ENCODE assay signal across 16 mouse cellular contexts in the genomic region with DNA sequence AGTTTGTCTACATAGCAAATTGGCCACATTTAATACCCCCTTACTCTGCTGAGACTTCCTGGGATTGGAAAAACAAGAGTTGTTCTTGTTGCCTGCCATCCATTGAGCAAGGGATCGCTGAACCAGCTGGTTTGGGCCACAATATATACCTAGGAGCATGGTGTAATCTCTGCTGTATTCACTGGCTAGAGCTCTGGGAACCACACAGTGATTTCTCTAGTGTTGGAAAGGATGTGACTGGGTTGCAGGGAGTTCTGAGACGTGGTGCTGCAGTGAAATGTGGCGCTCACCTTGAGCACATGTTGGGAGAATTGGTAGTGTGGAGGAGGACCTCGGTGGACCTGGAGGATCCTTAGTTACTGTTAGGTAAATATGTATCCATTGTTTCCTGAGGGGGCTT. TPM values are rescaled to one million over a fixed set of nuclear protein-coding genes. Genes with fewer than 3 reads are reported as not detected.
DNase-seq lines count a peak whose midpoint lies in the region; ATAC-seq and TF ChIP-seq lines count a peak whose summit lies in the region.
"Had no signal": no experiment of that assay in that cellular context is flagged by ENCODE, and none has a peak within 500 bp of the region (broad histone marks: within the 10 kb centered on the region; RNA-seq: fewer than 3 reads in every experiment).

No protein-coding gene starts in this region.

- no peak overlapping the region; the same call in 1 of the 2 replicates for H3K4me2 ChIP-seq in midbrain, embryonic 12.5 days (replicated peaks)
- no peak overlapping the region for H3K4me2 ChIP-seq in midbrain, embryonic 16.5 days (ENCODE audit: low read length)
- H3K4me2 ChIP-seq in hindbrain, postnatal 0 days (ENCODE audit: low read depth, low read length), result no peak overlapping the region
- H3K4me2 ChIP-seq: limb, embryonic 15.5 days had no signal

- H3K9ac ChIP-seq in midbrain, embryonic 12.5 days (replicated peaks), result 0 out of 2 replicates have a peak overlapping the region, but pooled peaks have one; percentile 34
- no peak overlapping the region for H3K9ac ChIP-seq in midbrain, embryonic 16.5 days (ENCODE audit: low read depth, low read length)
- H3K9ac ChIP-seq in hindbrain, postnatal 0 days (replicated peaks; ENCODE audit: low read length), result no peak overlapping the region
- H3K9ac ChIP-seq: limb, embryonic 15.5 days had no signal

- TF ChIP-seq POLR2A in kidney, adult 2 months (IDR thresholded peaks at IDR 0.05; ENCODE audit: low read depth, low read length), result no peak

- H3K36me3 ChIP-seq in heart, embryonic 10.5 days, result peaks cover 5% of the 10 kb centered on the region
- H3K36me3 ChIP-seq in kidney, adult 2 months (ENCODE audit: control insufficient read depth, insufficient read depth, low read length), result no peaks in the 10 kb centered on the region; the same call in 1 of the 2 replicates
- no peaks in the 10 kb centered on the region for H3K36me3 ChIP-seq in midbrain, embryonic 12.5 days
- no peaks in the 10 kb centered on the region for H3K36me3 ChIP-seq in midbrain, embryonic 16.5 days (ENCODE audit: control insufficient read depth, insufficient read depth, low read length)
- H3K36me3 ChIP-seq in hindbrain, postnatal 0 days (ENCODE audit: insufficient read depth, low read length), result no peaks in the 10 kb centered on the region
- H3K36me3 ChIP-seq: limb, embryonic 15.5 days had no signal

- ATAC-seq in midbrain, embryonic 12.5 days (ENCODE audit: low FRiP score, low read depth), result no peak
- ATAC-seq in midbrain, embryonic 16.5 days, result no peak
- no peak for ATAC-seq in hindbrain, postnatal 0 days
- ATAC-seq: inflammation-experienced regulatory T-cells, adult 6 months; Patski had no signal

- intact Hi-C loops in heart, postnatal 25 days (cut with DNase I), result loop anchor here (10.0 kb wide), 1 partner anchor 806 kb away; a partner anchor contains a TSS

- no peaks in the 10 kb centered on the region for H3K9me3 ChIP-seq in heart, embryonic 10.5 days
- no peaks in the 10 kb centered on the region for H3K9me3 ChIP-seq in midbrain, embryonic 12.5 days
- H3K9me3 ChIP-seq in midbrain, embryonic 16.5 days (replicated peaks; ENCODE audit: control insufficient read depth, low read length, poor library complexity, severe bottlenecking), result no peaks in the 10 kb centered on the region
- H3K9me3 ChIP-seq in hindbrain, postnatal 0 days (ENCODE audit: low read length), result no peaks in the 10 kb centered on the region
- H3K9me3 ChIP-seq: limb, embryonic 15.5 days had no signal

- no peaks in the 10 kb centered on the region for H3K27me3 ChIP-seq in heart, embryonic 10.5 days (ENCODE audit: insufficient read depth, poor library complexity, severe bottlenecking)
- H3K27me3 ChIP-seq in kidney, adult 2 months (replicated peaks; ENCODE audit: control insufficient read depth, insufficient read depth, low read length), result no peaks in the 10 kb centered on the region
- H3K27me3 ChIP-seq in midbrain, embryonic 12.5 days, result no peaks in the 10 kb centered on the region
- no peaks in the 10 kb centered on the region for H3K27me3 ChIP-seq in midbrain, embryonic 16.5 days (ENCODE audit: control insufficient read depth, insufficient read depth, low read depth, low read length)
- no peaks in the 10 kb centered on the region for H3K27me3 ChIP-seq in hindbrain, postnatal 0 days (ENCODE audit: insufficient read depth, low read length)
- H3K27me3 ChIP-seq: limb, embryonic 15.5 days; Patski had no signal

- TF ChIP-seq CTCF in kidney, adult 2 months (conservative IDR thresholded peaks at IDR 0.05; ENCODE audit: insufficient read depth, insufficient read length, low read depth, low read length), result no peak
- TF ChIP-seq CTCF in hindbrain, postnatal 0 days (IDR thresholded peaks at IDR 0.05; ENCODE audit: low read depth), result 0 out of 2 replicates have a peak, but pooled peaks have one; percentile 20

- WGBS in heart, embryonic 10.5 days, result 27% methylated on average over 4 of the region's 4 CpGs
- WGBS in kidney, adult 2 months, result 36% methylated on average over 4 of the region's 4 CpGs
- 16% methylated on average over 4 of the region's 4 CpGs for WGBS in midbrain, embryonic 12.5 days
- WGBS in midbrain, embryonic 16.5 days, result 34% methylated on average over 4 of the region's 4 CpGs
- WGBS in hindbrain, postnatal 0 days, result 33% methylated on average over 4 of the region's 4 CpGs

- peaks cover 36% of the 10 kb centered on the region for H3K4me1 ChIP-seq in heart, embryonic 10.5 days
- peaks cover 49% of the 10 kb centered on the region for H3K4me1 ChIP-seq in kidney, adult 2 months (ENCODE audit: control insufficient read depth, insufficient read depth, low read length)
- H3K4me1 ChIP-seq in midbrain, embryonic 12.5 days, result peaks cover 44% of the 10 kb centered on the region
- peaks cover 31% of the 10 kb centered on the region for H3K4me1 ChIP-seq in midbrain, embryonic 16.5 days (ENCODE audit: control insufficient read depth, insufficient read depth, low read length)
- H3K4me1 ChIP-seq in hindbrain, postnatal 0 days (ENCODE audit: insufficient read depth, low read length), result peaks cover 10% of the 10 kb centered on the region

- H3K27ac ChIP-seq in heart, embryonic 10.5 days, result peak overlapping the region; percentile 19; the same call in 1 of the 2 replicates
- H3K27ac ChIP-seq in kidney, adult 2 months (ENCODE audit: insufficient read depth, low read depth, low read length), result peak overlapping the region; percentile 61
- peak overlapping the region; percentile 78; the same call in 1 of the 2 replicates for H3K27ac ChIP-seq in midbrain, embryonic 12.5 days (replicated peaks)
- H3K27ac ChIP-seq in midbrain, embryonic 16.5 days (ENCODE audit: low read length), result no peak overlapping the region
- no peak overlapping the region for H3K27ac ChIP-seq in hindbrain, postnatal 0 days
- H3K27ac ChIP-seq: limb, embryonic 15.5 days had no signal

- no peak for DNase-seq in heart, embryonic 10.5 days (ENCODE audit: low spot score)
- DNase-seq in heart, postnatal 25 days (ENCODE audit: low spot score), result no peak
- no peak for DNase-seq in kidney, adult 2 months
- DNase-seq in kidney, adult 18-20 months, result no peak
- no peak for DNase-seq in hindbrain, postnatal 0 days (ENCODE audit: low spot score)
- no peak for DNase-seq in adrenal gland, adult 2 months
- DNase-seq: adrenal gland, postnatal 10 days; cerebellum, postnatal 14 days; lung, postnatal 36 days; right cerebral cortex, postnatal 25 days; thymus, postnatal 36 days had no signal

- no peak overlapping the region for H3K4me3 ChIP-seq in heart, embryonic 10.5 days
- no peak overlapping the region for H3K4me3 ChIP-seq in kidney, adult 2 months (ENCODE audit: insufficient read depth, low read depth, low read length)
- no peak overlapping the region for H3K4me3 ChIP-seq in midbrain, embryonic 12.5 days
- H3K4me3 ChIP-seq in midbrain, embryonic 16.5 days (ENCODE audit: low read depth, low read length), result no peak overlapping the region
- no peak overlapping the region for H3K4me3 ChIP-seq in hindbrain, postnatal 0 days (ENCODE audit: low read length)
- H3K4me3 ChIP-seq: limb, embryonic 15.5 days had no signal

RNA-seq across cellular contexts. Expression of a gene that starts 6.5 kb away (rescaled TPM):
- polyA plus RNA-seq in heart, embryonic 10.5 days (2016; fragmentation: Nextera tagmentation; extraction: Ambion mirVana), result 14.8 and 15.8 TPM in 2 replicates
- 10 to 100 TPM; 23.8 to 29.6 TPM for total RNA-seq in heart, postnatal 25 days (2021)
- 36.3 and 42.0 TPM in 2 replicates for polyA plus RNA-seq in kidney, adult 2 months (2012; rRNA removed)
- polyA plus RNA-seq in midbrain, embryonic 12.5 days (2016; fragmentation: Nextera tagmentation; extraction: Ambion mirVana), result 15.3 and 15.7 TPM in 2 replicates
- 15.5 and 16.0 TPM in 2 replicates for polyA plus RNA-seq in midbrain, embryonic 16.5 days (2015; fragmentation: Nextera tagmentation; extraction: Ambion mirVana)
- 28.3 and 29.2 TPM in 2 replicates for total RNA-seq in hindbrain, postnatal 0 days (2014; rRNA removed)
- 10.7 and 10.8 TPM in 2 replicates for polyA plus RNA-seq in hindbrain, postnatal 0 days (2015; fragmentation: Nextera tagmentation; extraction: Ambion mirVana)
- total RNA-seq in adrenal gland, adult 2 months (2021), result 10 to 100 TPM; 28.5 to 29.8 TPM
- polyA plus RNA-seq in adrenal gland, adult 2 months (2012; rRNA removed), result 26.2 and 27.9 TPM in 2 replicates

Comparison
In these comparisons a context has a peak if more than half of its experiments do, and no peak if none do; other contexts are left out.
1. H3K27ac ChIP-seq: peak in heart, embryonic 10.5 days (single experiment), kidney, adult 2 months (single experiment) and midbrain, embryonic 12.5 days (single experiment); none in midbrain, embryonic 16.5 days (single experiment) and hindbrain, postnatal 0 days (single experiment).